Mouse (Mus musculus): ENCODE data around the gene Slc2a12.

DNA sequence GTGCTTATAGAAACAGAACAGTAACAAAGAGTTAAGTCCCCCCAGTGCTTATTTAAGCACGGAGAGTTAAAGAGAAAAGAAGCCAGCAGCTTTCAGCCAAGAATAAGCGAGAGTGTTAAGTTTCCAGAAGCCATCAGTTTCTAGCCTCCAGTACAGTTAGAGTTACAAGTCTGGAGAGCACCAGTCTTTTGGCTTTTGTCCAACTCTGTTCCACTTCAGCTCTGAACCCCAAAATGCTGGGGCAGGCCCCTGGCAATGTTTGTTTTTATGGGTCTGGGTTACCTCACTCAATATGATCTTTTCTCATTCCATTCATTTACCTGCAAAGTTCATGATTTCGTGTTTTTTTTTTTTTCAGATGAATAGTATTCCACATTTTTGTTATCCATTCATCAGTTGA, 7.6 kb upstream of the Slc2a12 start:
- TF ChIP-seq CTCF (IDR thresholded peaks at IDR 0.05) = no peak
- no peak for TF ChIP-seq EP300 (IDR thresholded peaks at IDR 0.05)

All from lung, postnatal 0 days (tissue).